Mouse (Mus musculus) lung, embryonic 14.5 days (tissue): ENCODE data around the gene Col9a3. TPM values are rescaled to one million over a fixed set of nuclear protein-coding genes. Genes with fewer than 3 reads are reported as not detected.

ENCODE experiments used
- ATAC-seq: fragments of 200-750 bp; cut with Nextera tagmentation; 2 replicates; pipeline ENCODE4 v1.8.0; 2017; ENCODE audit warnings: mild to moderate bottlenecking, moderate TSS enrichment, moderate library complexity; ENCODE audit not compliant: insufficient read depth
- DNase-seq: peaks from one replicate; pipeline ENCODE4 v3.0.0-alpha.2; 2015
- H3K27ac ChIP-seq: fragments of 300-500 bp; sonication (generic); 2 replicates; pipeline ENCODE4 v1.5.1; 2014; ENCODE audit warnings: low read depth, mild to moderate bottlenecking, moderate library complexity
- H3K27me3 ChIP-seq: fragments of 300-500 bp; sonication (generic); 2 replicates; pipeline ENCODE4 v1.6.1; 2014; ENCODE audit warnings: low read length, control low read depth; ENCODE audit not compliant: insufficient read depth
- H3K36me3 ChIP-seq: fragments of 300-500 bp; sonication (generic); 2 replicates; pipeline ENCODE4 v1.6.1; 2014; ENCODE audit warnings: control low read depth; ENCODE audit not compliant: insufficient read depth
- H3K4me1 ChIP-seq: fragments of 300-500 bp; sonication (generic); 2 replicates; pipeline ENCODE4 v1.6.1; 2014; ENCODE audit warnings: antibody characterized with exemption, control low read depth; ENCODE audit not compliant: insufficient read depth
- H3K4me2 ChIP-seq: fragments of 300-500 bp; sonication (generic); 2 replicates; pipeline ENCODE4 v1.6.1; 2014; ENCODE audit warnings: mild to moderate bottlenecking
- H3K4me3 ChIP-seq: fragments of 300-500 bp; sonication (generic); 2 replicates; pipeline ENCODE4 v1.5.1; 2014; ENCODE audit warnings: low read depth, low read length
- H3K9ac ChIP-seq: fragments of 300-500 bp; sonication (generic); 2 replicates; pipeline ENCODE4 v1.6.1; 2014
- H3K9me3 ChIP-seq: fragments of 300-500 bp; sonication (generic); 2 replicates; pipeline ENCODE4 v1.6.1; 2016; ENCODE audit warnings: low read depth, low read length, control low read depth
- CTCF ChIP-seq: IDR thresholded peaks from 2 replicates; pipeline ENCODE4 v1.5.1; 2016; ENCODE audit warnings: antibody characterized with exemption, low read depth
- WGBS: fragments of 180-500 bp; shearing (Covaris S2); extraction: QIAGEN DNeasy Blood & Tissue Kit; methylation state at CpG from one replicate; pipeline ENCODE4 v1.1.7; 2014; 5-methylcytosine and 5-hydroxymethylcytosine counted together
- polyA plus RNA-seq: library from polyadenylated mRNA; unstranded; fragments of >200 nt; fragmentation: Nextera tagmentation; extraction: Ambion mirVana; gene quantifications from 2 replicates; pipeline ENCODE4 v1.2.1, GENCODE M21; 2014

The Col9a3 gene
- polyA plus RNA-seq, 1 experiment from 2014 or later = 24.2 TPM

- no peak overlapping the region for H3K27ac ChIP-seq
- no peak overlapping the region for H3K9ac ChIP-seq
- no peaks in the 10 kb centered on the region for H3K9me3 ChIP-seq
- H3K36me3 ChIP-seq = no peaks in the 10 kb centered on the region
- ATAC-seq = no peak
- no peaks in the 10 kb centered on the region for H3K27me3 ChIP-seq
- TF ChIP-seq CTCF = no peak
- no peak overlapping the region for H3K4me2 ChIP-seq
- H3K4me3 ChIP-seq = no peak overlapping the region
- DNase-seq = no peak
- 57% methylated on average over 2 of the region's 2 CpGs for WGBS
- H3K4me1 ChIP-seq = no peaks in the 10 kb centered on the region
These were observed 14.3 kb downstream of the Col9a3 start for GRCm38 (mm10) chr2:180611882-180612281.

- H3K27ac ChIP-seq = no peak overlapping the region
- no peak for TF ChIP-seq CTCF
- peak overlapping the region; percentile 53 for H3K4me2 ChIP-seq
- no peaks in the 10 kb centered on the region for H3K36me3 ChIP-seq
- peaks cover 30% of the 10 kb centered on the region for H3K27me3 ChIP-seq
- H3K4me3 ChIP-seq = peak overlapping the region; percentile 37
- 2% methylated on average over 99 of the region's 112 CpGs for WGBS
- DNase-seq (peak; percentile 34), ATAC-seq (peak; percentile 68)
- no peaks in the 10 kb centered on the region for H3K4me1 ChIP-seq
- H3K9me3 ChIP-seq = peaks cover 16% of the 10 kb centered on the region
- H3K9ac ChIP-seq = no peak overlapping the region
These were observed 44.3 kb downstream of the Col9a3 start for GRCm38 (mm10) chr2:180641576-180642554.

- Histone ChIP-seq H3K4me3 (peak within 1 kb of the TSS; percentile 37), H3K9ac (no peak within 1 kb of the TSS), H3K9me3 (peaks cover 16% of the 10 kb centered on the region), H3K27me3 (peaks cover 30% of the 10 kb centered on the region), H3K4me1 (no peaks in the 10 kb centered on the region), H3K4me2 (peak within 1 kb of the TSS; percentile 53), H3K36me3 (no peaks in the 10 kb centered on the region), H3K27ac (no peak within 1 kb of the TSS)
- 3% methylated on average over 24 of the region's 56 CpGs for WGBS
- TF ChIP-seq CTCF = no peak
- ATAC-seq (no peak), DNase-seq (peak; percentile 17)
These were observed 45.1 kb downstream of the Col9a3 start, which contains the start of gene Tcfl5 for GRCm38 (mm10) chr2:180642555-180643260. Tcfl5 (minus strand) TSS chr2:180642708.

GRCm38 (mm10) chr2:180643626-180644025, 46.0 kb downstream of the Col9a3 start:
- H3K9me3 ChIP-seq = peaks cover 16% of the 10 kb centered on the region
- no peaks in the 10 kb centered on the region for H3K36me3 ChIP-seq
- peaks cover 30% of the 10 kb centered on the region for H3K27me3 ChIP-seq
- H3K4me3 ChIP-seq = no peak overlapping the region
- H3K27ac ChIP-seq = no peak overlapping the region
- H3K4me2 ChIP-seq = no peak overlapping the region
- DNase-seq = no peak
- no peaks in the 10 kb centered on the region for H3K4me1 ChIP-seq
- no peak for TF ChIP-seq CTCF
- ATAC-seq = no peak
- no peak overlapping the region for H3K9ac ChIP-seq

- no peak for TF ChIP-seq CTCF
- Histone ChIP-seq H3K4me3 (no peak overlapping the region), H3K36me3 (no peaks in the 10 kb centered on the region), H3K27me3 (peaks cover 6% of the 10 kb centered on the region), H3K9me3 (peaks cover 16% of the 10 kb centered on the region), H3K27ac (no peak overlapping the region), H3K4me1 (no peaks in the 10 kb centered on the region), H3K4me2 (no peak overlapping the region), H3K9ac (no peak overlapping the region)
- no peak for DNase-seq
- ATAC-seq = no peak
These were observed 49.3 kb downstream of the Col9a3 start for GRCm38 (mm10) chr2:180646841-180647240.

GRCm38 (mm10) chr2:180654666-180655065, 57.1 kb downstream of the Col9a3 start:
- ATAC-seq (no peak), DNase-seq (no peak)
- no peak for TF ChIP-seq CTCF
- Histone ChIP-seq H3K27ac (no peak overlapping the region), H3K9me3 (no peaks in the 10 kb centered on the region), H3K4me2 (no peak overlapping the region), H3K27me3 (no peaks in the 10 kb centered on the region), H3K36me3 (no peaks in the 10 kb centered on the region), H3K9ac (no peak overlapping the region), H3K4me1 (no peaks in the 10 kb centered on the region), H3K4me3 (no peak overlapping the region)
- 71% methylated on average over 7 of the region's 7 CpGs for WGBS

- H3K4me3 ChIP-seq = no peak overlapping the region
- H3K4me1 ChIP-seq = no peaks in the 10 kb centered on the region
- H3K36me3 ChIP-seq = 0 out of 2 replicates have a peak, but pooled peaks cover 2% of the 10 kb centered on the region
- 69% methylated on average over 6 of the region's 6 CpGs for WGBS
- H3K4me2 ChIP-seq = no peak overlapping the region
- TF ChIP-seq CTCF = no peak
- no peak for ATAC-seq
- H3K9me3 ChIP-seq = no peaks in the 10 kb centered on the region
- H3K9ac ChIP-seq = no peak overlapping the region
- H3K27me3 ChIP-seq = no peaks in the 10 kb centered on the region
- DNase-seq = no peak
- H3K27ac ChIP-seq = no peak overlapping the region
These were observed 57.6 kb downstream of the Col9a3 start for GRCm38 (mm10) chr2:180655150-180655549.
